In genomic region chr19:28628416-28628815, GRCm38 (mm10) we compare ENCODE assay signal across 8 mouse cellular contexts. TPM values are rescaled to one million over a fixed set of nuclear protein-coding genes. Genes with fewer than 3 reads are reported as not detected.
A peak's percentile ranks its signal among the peaks of the same experiment; 100 is the strongest.
DNase-seq lines count a peak whose midpoint lies in the region; ATAC-seq and TF ChIP-seq lines count a peak whose summit lies in the region.

No protein-coding gene starts in this region.

- no peaks in the 10 kb centered on the region for H3K4me1 ChIP-seq in hindbrain, postnatal 0 days (ENCODE audit: insufficient read depth, low read length)

- peak; percentile 52 for TF ChIP-seq CTCF in gastrocnemius, adult 2 months (IDR thresholded peaks at IDR 0.05)
- peak; percentile 78 for TF ChIP-seq CTCF in hindbrain, postnatal 0 days (IDR thresholded peaks at IDR 0.05; ENCODE audit: low read depth)

- H3K9ac ChIP-seq in hindbrain, postnatal 0 days (replicated peaks; ENCODE audit: low read length), result no peak overlapping the region

- DNase-seq in gastrocnemius, adult 2 months, result no peak
- no peak for DNase-seq in gastrocnemius, postnatal 14 days
- DNase-seq in right cerebral cortex, adult 18-20 months, result peak; percentile 40
- DNase-seq in right cerebral cortex, postnatal 14 days, result no peak
- peak; percentile 74 for DNase-seq in hindbrain, postnatal 0 days (ENCODE audit: low spot score)
- peak; percentile 19 for DNase-seq in naive thymus-derived CD4-positive, alpha-beta T cell, adult 2 months (ENCODE audit: low read depth)
- no peak for DNase-seq in B cell, adult 2 months
- no peak for DNase-seq in thymus, postnatal 4 days

- no peak for ATAC-seq in hindbrain, postnatal 0 days

- no peaks in the 10 kb centered on the region for H3K36me3 ChIP-seq in hindbrain, postnatal 0 days (ENCODE audit: insufficient read depth, low read length)

- no peak overlapping the region for H3K4me3 ChIP-seq in gastrocnemius, adult 2 months
- H3K4me3 ChIP-seq in hindbrain, postnatal 0 days (ENCODE audit: low read length), result no peak overlapping the region

- 29% methylated on average over 8 of the region's 8 CpGs for WGBS in hindbrain, postnatal 0 days

- intact Hi-C loops in gastrocnemius, adult 2 months (cut with DNase I), result no loop called here
- intact Hi-C loops in gastrocnemius, postnatal 14 days (cut with DNase I; ENCODE audit: low total_unique reads), result no loop called here

- H3K27ac ChIP-seq in gastrocnemius, adult 2 months, result no peak overlapping the region
- H3K27ac ChIP-seq in hindbrain, postnatal 0 days, result no peak overlapping the region

- no peaks in the 10 kb centered on the region for H3K27me3 ChIP-seq in hindbrain, postnatal 0 days (ENCODE audit: insufficient read depth, low read length)

- no peaks in the 10 kb centered on the region for H3K9me3 ChIP-seq in hindbrain, postnatal 0 days (ENCODE audit: low read length)

- peak overlapping the region; percentile 34 for H3K4me2 ChIP-seq in hindbrain, postnatal 0 days (ENCODE audit: low read depth, low read length)

RNA-seq across cellular contexts. Expression of gene Glis3, which starts 51.5 kb away (rescaled TPM):
- 1 to 10 TPM in 1 of 2 experiments, under 1 TPM in 1; 0.61 to 1.2 TPM for total RNA-seq in gastrocnemius, adult 2 months (2021)
- total RNA-seq in gastrocnemius, postnatal 14 days (2021), result 1 to 10 TPM; 1.4 to 1.8 TPM
- 11.4 and 16.2 TPM in 2 replicates for total RNA-seq in hindbrain, postnatal 0 days (2014; rRNA removed)
- polyA plus RNA-seq in hindbrain, postnatal 0 days (2015; fragmentation: Nextera tagmentation; extraction: Ambion mirVana), result 1.6 and 1.8 TPM in 2 replicates

Comparison
In these comparisons a context has a peak if more than half of its experiments do, and no peak if none do; other contexts are left out.
1. DNase-seq: peak in right cerebral cortex, adult 18-20 months (single experiment), hindbrain, postnatal 0 days (single experiment) and naive thymus-derived CD4-positive, alpha-beta T cell, adult 2 months (single experiment); none in gastrocnemius, adult 2 months (single experiment), gastrocnemius, postnatal 14 days (single experiment), right cerebral cortex, postnatal 14 days (single experiment), B cell, adult 2 months (0 of 2) and thymus, postnatal 4 days (single experiment).